Mouse (Mus musculus): Measurements from ENCODE around the gene Arhgap6. TPM values are rescaled to one million over a fixed set of nuclear protein-coding genes. Genes with fewer than 3 reads are reported as not detected.

Arhgap6 gene
- total RNA-seq, 2 experiments from 2014 or later, result 3.2 to 3.4 TPM

DNA sequence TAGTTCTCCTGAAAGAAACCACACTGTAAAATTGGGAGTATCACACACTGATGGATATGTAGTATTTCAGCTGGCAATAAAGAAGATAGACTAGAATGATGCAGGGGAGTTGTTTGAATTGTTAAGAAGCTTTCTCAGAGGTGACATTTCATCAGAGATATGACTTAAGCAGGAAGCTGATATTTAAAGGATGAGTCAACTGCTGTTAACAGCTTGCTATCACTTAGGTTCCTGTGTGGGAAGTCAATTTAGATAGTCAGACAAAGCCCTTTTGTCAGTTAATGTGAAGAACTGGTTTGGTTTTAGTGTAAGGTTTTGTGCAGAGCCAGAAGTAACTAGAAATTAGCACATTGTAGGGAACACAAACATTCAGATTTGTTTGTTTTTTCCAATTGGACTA, 300.7 kb downstream of the Arhgap6 start:
- intact Hi-C loops (cut with DNase I), result no loop called here
- no peak for DNase-seq (ENCODE audit: low spot score)

DNA sequence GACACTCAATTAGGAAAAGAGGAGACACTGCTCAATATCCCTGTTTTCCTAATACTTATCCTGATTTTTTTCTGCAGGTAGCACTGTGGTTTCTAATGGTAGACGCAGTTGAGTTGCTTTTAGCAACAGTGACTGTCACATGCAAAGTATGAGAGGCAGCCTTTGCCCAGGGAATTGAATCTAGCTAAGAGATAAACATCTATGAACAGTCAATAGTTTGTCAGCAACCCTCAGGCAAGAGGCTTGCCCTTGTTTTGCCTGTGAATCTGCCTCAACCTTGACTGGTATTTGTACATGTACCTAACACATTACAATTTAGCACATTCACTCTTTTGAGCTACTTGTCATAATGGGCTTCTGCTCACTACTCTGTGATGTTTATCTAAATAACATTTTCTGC, 307.8 kb downstream of the Arhgap6 start:
- intact Hi-C loops (cut with DNase I), result no loop called here
- no peak for DNase-seq (ENCODE audit: low spot score)

DNA sequence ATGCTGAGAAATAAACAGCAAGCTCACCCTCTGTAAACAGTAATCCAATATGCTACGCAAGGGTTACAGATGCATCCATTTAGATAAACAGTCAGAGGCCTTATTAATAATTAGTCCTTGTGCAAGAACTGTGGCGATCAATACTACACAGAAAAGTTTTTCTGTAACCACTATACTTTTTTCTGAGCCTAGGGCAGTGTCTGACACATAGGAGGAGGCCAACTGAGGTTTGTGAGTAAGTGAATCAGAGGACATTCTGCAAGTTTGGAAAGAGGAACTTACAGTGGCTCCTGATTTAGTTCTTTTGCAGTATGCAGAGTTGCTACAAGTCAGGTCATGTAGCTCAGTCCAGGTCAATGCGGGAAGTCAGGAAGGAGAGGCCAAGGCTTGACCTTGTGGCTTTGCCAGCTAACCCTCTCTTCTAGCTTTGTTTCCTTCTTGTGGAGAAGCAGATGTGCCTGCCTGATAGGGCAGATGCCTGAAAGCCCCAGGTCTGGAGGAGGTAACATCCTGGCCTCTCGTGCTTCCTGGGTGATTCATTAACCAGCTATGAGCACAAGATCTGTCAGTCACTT, 311.2 kb downstream of the Arhgap6 start:
- intact Hi-C loops (cut with DNase I), result no loop called here
- DNase-seq (ENCODE audit: low spot score), result no peak

DNA sequence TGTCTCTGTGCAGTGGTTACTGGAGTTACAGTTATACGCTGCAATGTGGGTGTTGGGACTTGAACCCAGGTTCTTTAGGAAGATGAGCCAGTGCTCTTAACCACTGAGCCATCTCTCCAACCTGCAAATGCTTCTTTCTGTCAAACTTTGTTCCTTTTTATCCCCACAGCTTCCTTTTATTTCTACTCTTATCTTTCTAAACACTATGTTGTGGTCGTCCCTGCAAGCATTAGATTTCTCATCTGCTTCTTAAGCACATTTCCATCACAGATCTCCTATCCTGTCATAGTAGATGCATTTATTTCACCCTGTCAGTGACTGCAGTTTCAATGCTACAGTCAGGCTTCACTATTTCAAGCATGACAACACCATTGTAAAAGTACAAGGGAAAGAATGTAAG, 312.5 kb downstream of the Arhgap6 start:
- no peak for DNase-seq (ENCODE audit: low spot score)
- intact Hi-C loops (cut with DNase I), result no loop called here

DNA sequence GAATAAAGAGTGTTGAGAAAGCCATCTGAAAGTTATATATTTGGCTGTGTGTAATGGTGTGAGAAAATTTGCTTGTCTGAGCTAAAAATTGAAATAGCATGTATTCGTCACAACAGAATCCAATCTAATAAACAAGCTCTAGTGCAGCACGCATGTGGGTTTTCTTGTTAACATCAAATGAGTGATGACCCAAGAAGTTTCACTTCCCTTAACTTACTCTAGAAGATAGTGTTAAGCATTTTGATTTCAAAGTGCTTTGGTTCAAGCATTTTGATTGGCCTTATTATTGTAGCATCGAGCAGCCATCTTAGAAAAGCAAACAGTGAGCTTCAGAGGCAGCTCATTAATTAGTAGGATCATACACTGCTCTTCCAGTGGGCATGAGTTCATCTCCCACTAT, 315.1 kb downstream of the Arhgap6 start:
- DNase-seq (ENCODE audit: low spot score), result no peak
- intact Hi-C loops (cut with DNase I), result no loop called here

DNA sequence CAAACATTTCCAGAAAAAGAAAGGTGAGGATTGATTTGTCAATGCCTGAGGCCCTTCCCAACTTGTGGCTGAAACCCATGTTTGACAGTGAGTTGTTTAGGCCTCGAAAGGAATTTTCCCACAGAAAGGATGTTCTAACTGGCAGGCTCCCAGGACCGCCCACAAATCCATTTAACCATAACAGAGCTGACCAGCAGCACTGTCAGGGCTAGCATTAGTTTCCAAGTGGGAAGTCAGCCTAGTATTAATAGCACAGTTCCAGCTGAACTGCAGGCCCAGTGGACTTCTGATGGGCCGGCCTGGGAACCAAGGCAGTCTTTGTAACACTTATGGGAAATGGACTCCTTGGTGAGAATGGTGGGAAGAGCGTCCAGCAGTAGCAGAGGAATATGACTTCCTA, 317.8 kb downstream of the Arhgap6 start:
- intact Hi-C loops (cut with DNase I), result no loop called here
- peak; percentile 23 for DNase-seq (ENCODE audit: low spot score)

DNA sequence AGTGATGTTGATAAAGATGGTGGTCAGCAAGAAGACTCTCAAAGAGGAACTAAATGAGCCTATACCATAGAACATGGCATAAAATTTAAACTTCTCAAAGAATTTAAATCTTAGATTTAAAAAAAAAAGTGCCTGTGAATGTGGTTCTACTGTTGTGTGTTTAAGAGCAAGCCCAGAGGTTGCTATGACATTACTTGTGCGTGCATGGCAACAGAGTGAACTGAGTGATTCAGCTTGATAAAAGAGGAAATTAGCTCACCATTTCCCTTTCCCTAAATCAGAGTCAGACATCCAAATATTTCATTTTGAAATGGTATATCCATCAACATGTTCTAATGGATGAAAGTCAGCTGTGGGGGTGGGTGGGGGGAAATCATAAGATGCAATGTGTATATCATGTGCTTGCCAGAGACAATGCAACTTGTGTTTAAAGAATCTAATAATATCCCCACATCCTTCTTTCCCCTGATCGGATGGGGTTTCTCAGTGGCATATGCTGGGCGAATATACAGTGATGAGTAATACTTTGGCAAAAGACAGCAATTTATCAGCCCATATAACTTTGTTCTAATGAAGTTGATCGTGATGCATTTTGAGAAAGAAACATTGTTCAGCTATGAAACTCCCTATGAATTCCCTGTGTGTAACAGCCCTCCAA, 328.3 kb downstream of the Arhgap6 start:
- intact Hi-C loops (cut with DNase I), result no loop called here
- no peak for DNase-seq (ENCODE audit: low spot score)

DNA sequence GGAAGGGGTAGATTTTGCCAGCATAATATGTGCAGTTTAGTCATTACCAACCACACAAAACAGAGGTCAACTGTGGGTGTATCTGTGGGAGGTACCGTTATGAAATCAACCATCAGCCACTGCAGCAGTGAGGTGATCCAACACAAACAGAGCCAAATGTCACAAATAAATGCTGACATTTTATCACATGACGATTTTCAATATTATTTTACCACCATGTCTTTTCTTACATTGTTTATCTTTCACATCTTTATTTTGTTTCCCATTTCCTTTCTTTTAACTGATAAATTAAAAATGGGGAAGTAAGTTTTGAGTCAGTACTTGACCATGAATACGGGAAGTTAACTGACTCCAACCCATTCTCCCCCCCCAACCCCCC, 328.9 kb downstream of the Arhgap6 start:
- intact Hi-C loops (cut with DNase I), result no loop called here
- DNase-seq (ENCODE audit: low spot score), result no peak

DNA sequence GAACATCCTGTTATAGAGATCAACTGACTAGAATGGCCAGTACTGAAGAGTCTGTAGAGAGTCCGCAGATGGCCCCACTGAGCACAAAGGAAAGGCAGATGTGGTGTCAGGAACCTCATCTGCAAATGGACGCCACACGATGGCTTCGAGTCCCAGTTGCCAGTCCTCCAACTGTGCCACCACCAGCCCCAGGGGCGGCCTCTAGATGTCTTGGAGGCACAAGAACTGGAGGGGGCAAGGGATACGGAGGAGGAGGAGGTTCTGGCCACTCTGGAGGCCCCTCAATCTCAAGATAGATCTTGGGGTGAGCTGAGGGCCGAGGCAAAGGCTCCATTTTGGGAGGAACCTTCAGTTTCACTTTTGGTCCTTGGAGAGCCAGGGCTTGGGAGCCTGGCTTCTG, 344.9 kb downstream of the Arhgap6 start:
- intact Hi-C loops (cut with DNase I), result no loop called here
- no peak for DNase-seq (ENCODE audit: low spot score)

DNA sequence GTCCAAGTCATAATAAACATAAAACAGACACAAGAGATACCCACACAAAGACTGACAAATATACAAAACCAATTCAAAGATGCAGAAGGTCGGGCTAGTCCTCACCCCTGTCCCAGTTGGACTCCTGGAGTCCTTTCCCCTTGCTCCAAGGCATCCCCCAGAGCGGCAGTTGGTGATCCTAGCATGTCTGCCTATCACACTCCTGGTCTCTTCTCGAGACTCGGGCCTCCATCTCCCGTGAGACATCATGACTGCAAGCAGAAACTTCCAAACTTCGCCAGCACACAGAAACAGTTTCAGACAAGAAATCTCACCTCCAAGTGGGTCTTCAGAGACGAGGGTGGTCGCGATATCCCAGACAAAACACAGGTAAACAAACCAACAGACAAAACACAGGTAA, 345.6 kb downstream of the Arhgap6 start:
- DNase-seq (ENCODE audit: low spot score), result no peak
- intact Hi-C loops (cut with DNase I), result no loop called here

DNA sequence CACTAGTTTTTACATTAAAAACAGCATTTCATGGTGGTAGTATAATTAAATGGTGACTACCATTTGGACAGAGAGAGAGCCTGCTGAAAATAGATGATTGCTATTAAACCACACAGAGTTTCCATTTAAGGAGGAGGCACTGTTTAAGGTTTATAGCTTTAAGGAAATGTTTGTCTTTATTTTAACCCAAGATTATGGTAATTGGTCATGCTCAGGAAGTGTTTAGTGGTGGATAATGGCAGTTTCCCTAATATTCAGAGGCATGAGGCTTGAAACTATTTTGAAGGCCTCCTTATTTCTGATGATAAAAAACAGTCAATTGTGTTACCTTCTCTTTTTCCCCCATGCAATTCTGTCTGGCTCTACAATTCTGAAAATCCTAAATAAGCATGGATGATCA, 358.9 kb downstream of the Arhgap6 start:
- intact Hi-C loops (cut with DNase I), result no loop called here
- DNase-seq (ENCODE audit: low spot score), result no peak

DNA sequence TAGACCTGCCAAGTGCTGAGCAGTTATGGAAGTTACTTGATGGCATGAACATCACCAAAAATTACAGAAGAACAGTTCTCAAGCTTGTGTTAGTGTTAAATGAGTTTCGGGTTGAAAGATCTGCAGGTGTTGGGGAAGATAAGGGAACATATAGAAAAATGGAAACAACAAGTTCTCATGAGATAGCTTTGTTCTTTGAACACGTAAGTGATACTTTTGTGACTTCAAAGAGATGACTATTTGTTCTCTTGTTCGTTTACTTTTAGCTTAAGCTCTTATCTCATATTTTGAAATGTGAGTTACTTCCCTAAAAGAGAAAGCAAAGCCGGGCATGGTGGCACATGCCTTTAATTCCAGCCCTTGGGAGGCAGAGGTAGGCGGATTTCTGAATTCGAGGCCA, 363.5 kb downstream of the Arhgap6 start:
- intact Hi-C loops (cut with DNase I), result no loop called here
- no peak for DNase-seq (ENCODE audit: low spot score)

DNA sequence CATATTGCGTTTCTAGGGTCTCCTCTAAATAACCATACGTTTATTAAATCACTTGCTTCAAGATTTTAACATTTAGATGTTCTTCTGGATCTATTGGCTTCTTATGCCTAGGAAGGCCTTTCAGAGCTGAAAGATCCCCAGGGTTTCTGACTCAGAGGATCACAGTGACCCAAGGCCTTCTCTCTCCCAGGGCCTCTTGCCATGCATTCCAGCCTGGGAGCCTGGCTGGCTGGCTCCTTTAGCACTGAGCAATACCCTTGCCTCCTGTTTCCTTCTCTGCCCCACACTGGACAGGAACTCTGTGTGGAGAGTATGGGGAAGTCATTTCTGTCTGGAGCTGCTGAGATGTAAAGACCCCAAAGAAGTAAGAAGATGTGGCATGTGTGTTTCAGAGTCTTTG, 376.1 kb downstream of the Arhgap6 start:
- no peak for DNase-seq (ENCODE audit: low spot score)
- intact Hi-C loops (cut with DNase I), result no loop called here

DNA sequence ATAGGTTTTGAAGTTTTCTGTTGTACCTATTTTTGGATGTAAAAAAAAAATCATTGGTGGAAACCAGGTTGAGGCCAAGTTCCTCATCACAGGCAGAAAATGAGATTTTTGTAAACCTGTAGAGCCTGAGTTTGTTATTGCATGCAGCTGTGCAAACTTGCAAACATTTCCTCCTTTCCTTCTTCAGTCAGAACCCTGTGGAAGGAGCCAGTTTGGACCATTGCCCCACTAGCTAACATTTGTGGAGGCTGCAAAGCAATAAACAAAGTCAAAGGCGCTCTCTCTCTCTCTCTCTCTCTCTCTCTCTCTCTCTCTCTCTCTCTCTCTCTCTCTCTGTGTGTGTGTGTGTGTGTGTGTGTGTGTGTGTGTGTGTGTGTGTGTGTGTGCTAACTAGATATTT, 378.9 kb downstream of the Arhgap6 start:
- DNase-seq (ENCODE audit: low spot score), result no peak
- intact Hi-C loops (cut with DNase I), result no loop called here

DNA sequence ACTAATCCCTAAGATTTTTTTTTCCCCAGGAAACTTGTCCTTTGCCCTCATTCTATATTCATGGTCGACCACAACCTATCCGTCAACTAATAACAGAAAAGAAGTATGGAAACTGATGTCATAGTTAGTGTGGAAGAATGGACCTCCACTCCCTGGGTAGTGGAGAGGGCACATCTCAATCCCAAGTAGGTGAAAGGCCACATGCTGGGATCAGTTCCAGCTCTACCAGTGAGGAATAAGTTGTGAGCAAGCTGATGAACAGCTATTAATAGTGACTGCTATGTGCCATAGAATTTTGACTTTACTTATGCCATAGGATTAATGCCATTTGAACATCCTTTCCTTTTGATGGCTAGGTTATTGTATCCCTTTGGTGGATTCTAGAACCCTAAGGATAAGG, 383.7 kb downstream of the Arhgap6 start:
- DNase-seq (ENCODE audit: low spot score), result no peak
- intact Hi-C loops (cut with DNase I), result no loop called here

DNA sequence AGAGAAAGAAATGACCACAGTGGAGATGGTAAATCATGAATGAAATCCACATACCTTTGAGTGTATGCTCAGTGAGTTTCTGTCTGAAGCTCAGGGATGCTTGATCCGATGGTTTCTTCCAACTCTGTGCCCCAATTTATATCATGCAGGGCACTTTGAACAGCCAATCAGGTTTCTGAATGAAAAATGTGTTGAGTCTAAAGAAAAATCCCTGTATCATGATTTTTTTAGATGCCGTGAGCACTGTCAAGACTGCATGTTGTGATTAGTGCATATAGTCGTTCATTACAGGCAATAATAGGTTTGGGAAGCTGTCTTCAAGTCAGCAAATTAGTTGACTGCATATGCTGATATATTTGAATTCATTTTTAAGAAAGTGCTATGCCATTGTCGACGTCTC, 392.2 kb downstream of the Arhgap6 start, which contains the start of gene Amelx:
Gene Amelx (minus strand): TSS at position 101 of the 400 bp plus-strand sequence.
- DNase-seq (ENCODE audit: low spot score), result no peak
- intact Hi-C loops (cut with DNase I), result no loop called here

DNA sequence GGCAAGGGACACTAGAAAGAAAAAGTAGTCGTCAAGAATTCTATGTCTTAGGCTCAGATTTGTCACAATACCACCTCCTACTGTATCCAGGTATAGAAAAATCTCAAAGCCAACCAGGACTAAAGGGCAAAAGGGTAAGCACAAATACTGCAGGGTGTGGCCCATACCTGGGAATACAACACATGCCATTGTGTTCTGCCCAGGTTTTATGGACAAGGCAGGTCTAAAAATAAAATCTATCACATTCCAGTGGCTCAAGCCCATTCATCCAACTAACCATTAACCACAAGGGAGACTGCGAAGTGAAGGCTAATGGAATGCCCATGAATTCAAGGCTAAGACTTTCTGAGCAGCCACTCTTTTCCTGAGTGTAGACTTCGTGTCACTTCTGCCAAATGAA, 415.1 kb downstream of the Arhgap6 start:
- intact Hi-C loops (cut with DNase I), result no loop called here
- DNase-seq (ENCODE audit: low spot score), result no peak

DNA sequence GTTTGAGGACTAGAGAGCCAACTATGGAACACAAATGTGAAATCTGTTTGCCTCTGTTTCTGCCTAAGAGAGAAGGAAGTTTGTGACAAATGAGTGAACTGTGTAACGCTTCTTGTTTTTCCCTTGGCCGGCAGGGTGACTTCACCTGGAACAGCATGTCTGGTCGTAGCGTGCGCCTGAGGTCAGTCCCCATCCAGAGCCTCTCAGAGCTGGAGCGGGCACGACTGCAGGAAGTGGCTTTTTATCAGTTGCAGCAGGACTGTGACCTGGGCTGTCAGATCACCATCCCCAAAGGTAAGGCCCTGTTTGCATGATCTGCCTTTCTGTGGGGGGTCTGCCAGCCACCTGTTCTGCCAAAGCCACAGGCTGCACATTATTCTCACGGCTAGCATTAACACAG, 425.2 kb downstream of the Arhgap6 start:
- no peak for DNase-seq (ENCODE audit: low spot score)
- intact Hi-C loops (cut with DNase I), result no loop called here

DNA sequence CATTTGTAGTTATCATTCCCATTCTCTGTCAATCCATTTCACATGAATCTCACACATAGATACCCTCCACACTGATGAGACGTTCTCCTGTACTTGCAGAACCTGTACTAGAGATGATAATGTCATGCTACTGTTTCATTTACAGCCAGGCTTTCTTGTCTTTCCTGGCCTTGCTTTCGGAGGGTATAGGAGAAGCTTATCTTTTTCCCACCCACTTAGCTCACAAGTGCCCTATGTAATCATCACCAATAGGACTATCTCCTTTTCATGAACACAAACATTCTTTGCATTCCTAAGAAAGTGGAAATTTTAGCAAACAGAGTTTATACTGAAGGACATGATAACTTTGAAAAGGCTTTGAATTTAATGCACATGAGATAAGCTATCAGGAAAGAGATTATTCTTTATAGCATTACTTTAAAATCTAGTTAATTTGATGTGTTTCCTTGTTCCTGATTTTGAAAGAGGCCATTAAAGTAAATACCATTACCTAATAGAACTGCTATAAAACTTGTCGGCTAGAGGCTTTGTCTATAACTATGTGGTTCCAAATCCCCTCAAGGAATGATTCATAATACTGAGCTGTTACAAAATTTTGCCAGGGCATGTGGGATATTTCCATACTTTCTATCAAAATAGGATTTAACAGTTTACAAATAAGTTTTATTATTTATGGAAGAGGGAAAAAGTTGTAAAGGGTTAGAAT, 427.6 kb downstream of the Arhgap6 start:
- DNase-seq (ENCODE audit: low spot score), result no peak
- intact Hi-C loops (cut with DNase I), result no loop called here

DNA sequence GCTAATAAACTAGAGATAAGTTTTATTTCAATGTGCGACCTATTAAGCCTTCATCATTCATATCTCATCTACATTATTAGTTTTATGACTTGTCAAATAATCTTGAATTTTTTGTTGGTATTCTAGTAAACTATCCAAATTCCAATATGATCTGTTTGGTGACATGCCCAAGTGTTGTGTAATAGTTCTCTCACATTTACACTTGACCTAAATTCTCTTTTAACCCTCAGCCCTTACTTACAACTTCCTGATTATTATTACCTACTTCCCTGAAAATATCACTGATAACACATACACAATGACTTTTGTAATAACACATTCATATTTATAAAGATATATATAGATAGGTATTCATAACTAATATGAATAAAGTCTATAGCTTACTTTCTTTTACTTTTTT, 461.0 kb downstream of the Arhgap6 start:
- no peak for DNase-seq (ENCODE audit: low spot score)
- intact Hi-C loops (cut with DNase I), result no loop called here

DNA sequence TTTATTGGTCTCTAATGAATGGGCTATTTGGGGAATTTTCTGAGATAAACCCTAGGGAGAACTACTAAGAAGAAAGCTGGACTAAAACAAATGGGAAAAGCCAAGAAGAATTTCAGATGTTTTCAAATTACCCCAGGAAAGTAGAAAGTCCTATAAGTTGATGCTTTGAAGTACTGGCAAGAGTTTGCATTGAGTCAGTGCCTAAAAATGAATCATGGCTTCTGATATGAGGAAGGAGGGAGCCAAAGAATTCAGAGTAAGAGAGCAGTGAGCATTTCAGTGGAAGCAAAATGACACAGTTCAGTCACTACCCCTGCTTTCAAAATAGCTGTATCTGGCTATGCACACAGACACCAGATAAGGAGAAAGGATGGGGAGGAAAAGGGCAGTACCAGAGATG, 461.8 kb downstream of the Arhgap6 start:
- intact Hi-C loops (cut with DNase I), result no loop called here
- DNase-seq (ENCODE audit: low spot score), result no peak

DNA sequence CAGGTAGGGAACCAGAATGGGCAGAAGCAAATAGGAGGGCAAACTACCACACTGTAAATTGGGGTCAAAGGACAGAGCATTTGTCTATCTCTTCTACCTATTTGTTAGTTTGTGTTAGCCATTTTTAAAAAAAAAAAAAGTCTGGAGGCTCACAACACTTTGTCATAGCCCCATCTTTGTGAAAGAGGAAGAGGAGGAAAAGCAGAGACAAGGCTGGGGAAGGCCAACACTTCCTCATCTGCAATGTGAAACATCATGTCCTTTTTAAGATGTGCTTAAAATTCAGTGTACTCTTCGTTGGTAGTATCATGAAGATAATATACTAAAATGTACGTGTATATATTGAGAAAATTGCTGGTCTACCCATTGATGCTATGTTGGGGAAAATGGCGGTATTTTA, 466.1 kb downstream of the Arhgap6 start:
- DNase-seq (ENCODE audit: low spot score), result no peak
- intact Hi-C loops (cut with DNase I), result no loop called here
